Mouse (Mus musculus): Measurements from ENCODE around the gene Dnajc14. TPM values are rescaled to one million over a fixed set of nuclear protein-coding genes. Genes with fewer than 3 reads are reported as not detected.
A peak's percentile ranks its signal among the peaks of the same experiment; 100 is the strongest.

The Dnajc14 gene
- polyA plus RNA-seq, 1 experiment from 2014 or later: 51.9 TPM

- Histone ChIP-seq H3K27me3 (no peaks in the 10 kb centered on the region), H3K27ac (replicated peaks) (no peak overlapping the region), H3K4me2 (0 out of 2 replicates have a peak overlapping the region, but pooled peaks have one; percentile 79), H3K36me3 (0 out of 2 replicates have a peak, but pooled peaks cover 6% of the 10 kb centered on the region), H3K9me3 (no peaks in the 10 kb centered on the region), H3K4me3 (no peak overlapping the region), H3K9ac (no peak overlapping the region), H3K4me1 (replicated peaks) (peaks cover 33% of the 10 kb centered on the region)
- 90% methylated on average over 16 of the region's 16 CpGs for WGBS
- ATAC-seq (ENCODE audit: low FRiP score, low read depth): no peak
Measured at GRCm38 (mm10) chr10:128801981-128802495, 1.8 kb upstream of the Dnajc14 start.

- no peaks in the 10 kb centered on the region for H3K9me3 ChIP-seq
- ATAC-seq (ENCODE audit: low FRiP score, low read depth): no peak
- no peaks in the 10 kb centered on the region for H3K27me3 ChIP-seq
- 0 out of 2 replicates have a peak, but pooled peaks cover 6% of the 10 kb centered on the region for H3K36me3 ChIP-seq
- H3K9ac ChIP-seq: peak overlapping the region; percentile 73
- peak overlapping the region; percentile 79 for H3K4me2 ChIP-seq
- peaks cover 42% of the 10 kb centered on the region for H3K4me1 ChIP-seq (replicated peaks)
- peak overlapping the region; percentile 54 for H3K4me3 ChIP-seq
- WGBS: 59% methylated on average over 4 of the region's 4 CpGs
- H3K27ac ChIP-seq (replicated peaks): no peak overlapping the region
Measured at GRCm38 (mm10) chr10:128802956-128803355, 906 bp upstream of the Dnajc14 start.

- no peaks in the 10 kb centered on the region for H3K9me3 ChIP-seq
- H3K4me3 ChIP-seq: peak overlapping the region; percentile 54
- H3K4me1 ChIP-seq (replicated peaks): peaks cover 46% of the 10 kb centered on the region
- ATAC-seq (ENCODE audit: low FRiP score, low read depth): no peak
- no peaks in the 10 kb centered on the region for H3K27me3 ChIP-seq
- peak overlapping the region; percentile 91 for H3K27ac ChIP-seq (replicated peaks)
- H3K9ac ChIP-seq: peak overlapping the region; percentile 73
- H3K4me2 ChIP-seq: peak overlapping the region; percentile 79
- H3K36me3 ChIP-seq: 0 out of 2 replicates have a peak, but pooled peaks cover 4% of the 10 kb centered on the region
- 22% methylated on average over 6 of the region's 6 CpGs for WGBS
Measured at GRCm38 (mm10) chr10:128803361-128803760, 501 bp upstream of the Dnajc14 start.

GRCm38 (mm10) chr10:128804271-128805091 lies 619 bp downstream of the Dnajc14 start, which contains the start of gene Tmem198b:
TSS of gene Tmem198b (minus strand) at chr10:128804370.
- Histone ChIP-seq H3K4me2 (peak within 1 kb of the TSS; percentile 79), H3K27ac (replicated peaks) (peak within 1 kb of the TSS; percentile 91), H3K36me3 (no peaks in the 10 kb centered on the region), H3K9me3 (no peaks in the 10 kb centered on the region), H3K9ac (peak within 1 kb of the TSS; percentile 73), H3K4me1 (replicated peaks) (peaks cover 57% of the 10 kb centered on the region), H3K4me3 (peak within 1 kb of the TSS; percentile 54), H3K27me3 (no peaks in the 10 kb centered on the region)
- under 1% methylated on average over 27 of the region's 28 CpGs for WGBS
- ATAC-seq (ENCODE audit: low FRiP score, low read depth): peak; percentile 67

- H3K4me1 ChIP-seq (replicated peaks): peaks cover 66% of the 10 kb centered on the region
- peak overlapping the region; percentile 79 for H3K4me2 ChIP-seq
- H3K27ac ChIP-seq (replicated peaks): peak overlapping the region; percentile 91
- peak overlapping the region; percentile 73 for H3K9ac ChIP-seq
- no peaks in the 10 kb centered on the region for H3K9me3 ChIP-seq
- ATAC-seq (ENCODE audit: low FRiP score, low read depth): peak; percentile 94
- no peaks in the 10 kb centered on the region for H3K27me3 ChIP-seq
- 1% methylated on average over 67 of the region's 70 CpGs for WGBS
- H3K4me3 ChIP-seq: peak overlapping the region; percentile 54
- H3K36me3 ChIP-seq: no peaks in the 10 kb centered on the region
Measured at GRCm38 (mm10) chr10:128805092-128806000, 1.5 kb downstream of the Dnajc14 start.

GRCm38 (mm10) chr10:128806086-128806485 lies 2.2 kb downstream of the Dnajc14 start:
- peak overlapping the region; percentile 91 for H3K27ac ChIP-seq (replicated peaks)
- no peaks in the 10 kb centered on the region for H3K9me3 ChIP-seq
- ATAC-seq (ENCODE audit: low FRiP score, low read depth): no peak
- WGBS: 51% methylated on average over 6 of the region's 6 CpGs
- H3K4me2 ChIP-seq: peak overlapping the region; percentile 79
- H3K4me1 ChIP-seq (replicated peaks): peaks cover 67% of the 10 kb centered on the region
- peak overlapping the region; percentile 61 for H3K9ac ChIP-seq
- H3K36me3 ChIP-seq: no peaks in the 10 kb centered on the region
- peak overlapping the region; percentile 54 for H3K4me3 ChIP-seq
- H3K27me3 ChIP-seq: no peaks in the 10 kb centered on the region

GRCm38 (mm10) chr10:128807018-128807417 lies 3.2 kb downstream of the Dnajc14 start:
- H3K4me3 ChIP-seq: peak overlapping the region; percentile 54
- WGBS: 89% methylated on average over 8 of the region's 8 CpGs
- H3K27me3 ChIP-seq: no peaks in the 10 kb centered on the region
- no peak overlapping the region for H3K27ac ChIP-seq (replicated peaks)
- H3K9ac ChIP-seq: no peak overlapping the region
- no peaks in the 10 kb centered on the region for H3K36me3 ChIP-seq
- ATAC-seq (ENCODE audit: low FRiP score, low read depth): no peak
- no peaks in the 10 kb centered on the region for H3K9me3 ChIP-seq
- peaks cover 64% of the 10 kb centered on the region for H3K4me1 ChIP-seq (replicated peaks)
- peak overlapping the region; percentile 79 for H3K4me2 ChIP-seq

GRCm38 (mm10) chr10:128817033-128817432 lies 13.2 kb downstream of the Dnajc14 start, which contains the start of gene Sarnp:
TSS of gene Sarnp (plus strand) at chr10:128817333.
- Histone ChIP-seq H3K4me1 (replicated peaks) (peaks cover 8% of the 10 kb centered on the region; the same call in 1 of the 2 replicates), H3K36me3 (peaks cover 58% of the 10 kb centered on the region), H3K4me3 (no peak within 1 kb of the TSS), H3K27ac (replicated peaks) (no peak within 1 kb of the TSS), H3K9me3 (no peaks in the 10 kb centered on the region), H3K27me3 (no peaks in the 10 kb centered on the region), H3K4me2 (no peak within 1 kb of the TSS), H3K9ac (no peak within 1 kb of the TSS)
- 93% methylated on average over 13 of the region's 13 CpGs for WGBS
- ATAC-seq (ENCODE audit: low FRiP score, low read depth): no peak

- Histone ChIP-seq H3K27me3 (no peaks in the 10 kb centered on the region), H3K9me3 (no peaks in the 10 kb centered on the region), H3K36me3 (peaks cover 44% of the 10 kb centered on the region), H3K27ac (replicated peaks) (no peak overlapping the region), H3K4me3 (no peak overlapping the region), H3K4me1 (replicated peaks) (peaks cover 20% of the 10 kb centered on the region), H3K4me2 (no peak overlapping the region), H3K9ac (no peak overlapping the region)
- WGBS: 94% methylated on average over 4 of the region's 4 CpGs
- no peak for ATAC-seq (ENCODE audit: low FRiP score, low read depth)
Measured at GRCm38 (mm10) chr10:128820217-128820616, 16.4 kb downstream of the Dnajc14 start.

GRCm38 (mm10) chr10:128821358-128822056 lies 17.6 kb downstream of the Dnajc14 start, which contains the start of gene Ormdl2:
TSS of gene Ormdl2 (minus strand) at chr10:128821645.
- peak within 1 kb of the TSS; percentile 74 for H3K4me2 ChIP-seq
- ATAC-seq (ENCODE audit: low FRiP score, low read depth): peak; percentile 99
- peaks cover 20% of the 10 kb centered on the region for H3K4me1 ChIP-seq (replicated peaks)
- H3K27me3 ChIP-seq: no peaks in the 10 kb centered on the region
- under 1% methylated on average over 46 of the region's 46 CpGs for WGBS
- H3K9ac ChIP-seq: peak within 1 kb of the TSS; percentile 42
- H3K27ac ChIP-seq (replicated peaks): peak within 1 kb of the TSS; percentile 60
- H3K9me3 ChIP-seq: no peaks in the 10 kb centered on the region
- H3K4me3 ChIP-seq: peak within 1 kb of the TSS; percentile 55
- peaks cover 32% of the 10 kb centered on the region for H3K36me3 ChIP-seq

- no peaks in the 10 kb centered on the region for H3K9me3 ChIP-seq
- peak overlapping the region; percentile 55 for H3K4me3 ChIP-seq
- WGBS: 4% methylated on average over 13 of the region's 13 CpGs
- ATAC-seq (ENCODE audit: low FRiP score, low read depth): no peak
- peak overlapping the region; percentile 60 for H3K27ac ChIP-seq (replicated peaks)
- H3K36me3 ChIP-seq: peaks cover 26% of the 10 kb centered on the region
- H3K27me3 ChIP-seq: no peaks in the 10 kb centered on the region
- H3K9ac ChIP-seq: peak overlapping the region; percentile 42
- H3K4me1 ChIP-seq (replicated peaks): peaks cover 20% of the 10 kb centered on the region
- peak overlapping the region; percentile 74 for H3K4me2 ChIP-seq
Measured at GRCm38 (mm10) chr10:128822135-128822534, 18.3 kb downstream of the Dnajc14 start.

All from hindbrain, embryonic 15.5 days (tissue).